Mouse (Mus musculus) 3134 (cell line): Measurements from ENCODE around the gene Unc119b.
"Not testable (repeated sequence)": the region's sequence is repeated elsewhere in the genome, so short reads cannot be mapped to it uniquely, and the experiment has no call there.

Experiments used
- DNase-seq: peaks from one replicate; pipeline ENCODE4 v3.0.0-alpha.2; 2011; ENCODE audit warnings: low spot score; ENCODE audit not compliant: insufficient read length; ENCODE audit errors: extremely low read depth

Gene Unc119b

DNA sequence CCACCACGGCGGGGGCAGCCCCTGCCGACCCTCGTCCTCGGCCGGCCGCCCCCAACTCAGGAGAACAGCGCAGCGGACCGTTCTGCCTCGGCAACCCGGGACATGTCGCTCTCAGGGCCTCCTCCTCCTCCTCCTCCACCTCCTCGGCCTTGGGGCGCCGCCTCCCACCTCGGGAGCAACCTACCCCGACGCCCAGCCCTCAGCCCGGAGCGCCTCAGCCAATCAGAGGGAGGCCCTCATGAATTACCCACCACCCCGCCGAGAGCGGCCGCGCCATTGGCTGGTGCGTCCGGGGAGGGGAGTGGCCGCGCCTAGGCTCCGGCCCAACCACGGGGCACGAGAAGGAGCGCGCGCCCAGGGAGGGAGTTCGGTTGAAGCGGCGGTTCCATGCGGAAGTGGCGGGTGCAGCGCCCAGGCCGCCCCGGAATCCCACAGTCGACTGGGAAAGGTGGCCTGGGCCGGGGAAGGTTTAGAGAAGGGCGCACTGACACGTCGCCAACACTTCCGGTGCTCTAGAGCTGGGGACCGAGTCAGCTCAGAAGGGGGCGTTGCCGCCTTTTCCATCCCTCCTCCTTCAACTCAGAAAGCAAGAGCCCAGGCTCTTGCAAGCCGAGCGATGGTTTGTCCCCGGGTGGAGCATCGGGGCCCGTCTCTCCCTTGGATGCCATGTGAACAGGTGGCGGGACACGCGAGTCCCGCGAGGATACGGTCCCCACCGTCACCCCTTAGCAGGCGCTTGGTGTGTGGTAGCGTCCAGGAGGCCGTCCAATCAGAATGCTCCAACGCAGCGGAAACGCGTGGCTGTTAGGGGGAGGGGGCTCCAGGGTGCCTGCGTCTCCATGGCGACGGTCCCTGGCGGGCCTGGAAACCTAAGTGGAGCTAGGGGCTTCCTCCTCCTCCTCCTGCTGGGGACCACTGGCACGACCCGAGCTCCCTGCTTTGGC, 23.5 kb upstream of the Unc119b start, which contains the start of gene Mlec:
Gene Mlec (minus strand): TSS at position 140 of the 944 bp plus-strand sequence.
- DNase-seq = peak; percentile 97

DNA sequence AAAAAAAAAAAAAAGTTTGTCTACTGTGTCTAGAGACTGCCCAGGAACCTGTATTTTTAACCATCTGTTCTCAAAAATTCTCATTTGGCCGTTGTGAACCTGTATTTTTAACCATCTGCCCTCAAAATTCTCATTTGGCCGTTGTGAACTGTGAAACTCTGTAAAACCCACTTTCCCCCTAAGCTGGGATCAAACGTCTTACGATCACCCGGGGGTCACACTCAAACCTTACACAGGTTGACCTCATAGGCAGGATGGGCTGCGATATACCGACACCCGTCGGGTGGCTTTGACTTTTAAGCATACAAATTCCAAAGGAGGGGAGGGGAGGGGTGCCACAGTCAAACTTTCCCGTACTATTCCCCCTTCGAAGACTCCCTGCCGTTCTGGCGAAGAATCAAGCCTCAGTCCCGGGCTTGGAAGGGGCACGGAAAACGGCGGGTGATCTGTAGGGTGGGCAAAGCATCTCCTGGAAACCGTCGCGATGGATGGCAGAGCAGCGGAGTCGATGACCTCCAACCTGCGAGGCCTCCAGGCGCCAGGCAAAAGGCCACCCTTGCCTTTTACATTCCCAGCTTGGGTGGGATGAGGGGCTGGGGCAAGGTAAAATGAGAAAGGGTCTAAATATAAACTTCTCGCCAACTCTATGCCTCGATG, 22.3 kb upstream of the Unc119b start:
- peak; percentile 53 for DNase-seq

DNA sequence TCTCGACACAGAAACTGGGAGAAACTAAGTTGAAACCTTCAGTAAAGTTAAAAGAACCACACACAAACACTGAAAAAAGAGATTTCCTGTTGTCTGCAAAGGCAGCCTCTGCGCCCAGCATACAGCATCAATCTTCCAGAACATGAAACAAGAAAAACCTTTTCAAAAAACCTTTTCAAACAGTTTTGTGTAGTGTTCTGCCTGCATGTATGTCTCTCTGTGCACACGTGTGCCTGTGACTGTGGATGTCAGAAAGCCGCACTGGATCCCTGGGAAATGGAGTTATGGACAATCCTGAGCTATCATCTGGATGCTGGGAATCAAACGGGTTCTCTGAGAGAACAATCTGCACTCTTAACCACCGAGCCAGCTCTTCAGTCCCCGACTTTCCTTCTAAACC, 21.6 kb upstream of the Unc119b start:
- no peak for DNase-seq

DNA sequence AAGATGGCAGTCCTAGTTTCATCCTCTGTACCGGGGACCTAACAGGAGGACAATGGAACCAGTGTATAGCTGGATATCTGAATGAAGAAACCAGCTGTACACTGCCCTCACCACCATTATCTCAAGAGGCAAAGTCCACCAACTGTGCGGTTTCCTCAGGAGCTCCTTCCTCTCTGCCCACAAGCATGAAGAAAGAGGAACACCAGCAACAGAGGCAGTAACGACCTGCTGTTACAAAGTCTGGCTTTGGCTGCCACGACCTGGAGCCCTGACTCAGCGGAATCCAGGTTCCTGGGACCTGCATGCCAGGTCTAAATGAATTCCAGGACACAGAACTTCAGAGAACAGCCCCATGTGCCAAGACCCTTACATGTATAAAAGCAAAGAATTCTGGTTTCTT, 21.1 kb upstream of the Unc119b start:
- DNase-seq = no peak

DNA sequence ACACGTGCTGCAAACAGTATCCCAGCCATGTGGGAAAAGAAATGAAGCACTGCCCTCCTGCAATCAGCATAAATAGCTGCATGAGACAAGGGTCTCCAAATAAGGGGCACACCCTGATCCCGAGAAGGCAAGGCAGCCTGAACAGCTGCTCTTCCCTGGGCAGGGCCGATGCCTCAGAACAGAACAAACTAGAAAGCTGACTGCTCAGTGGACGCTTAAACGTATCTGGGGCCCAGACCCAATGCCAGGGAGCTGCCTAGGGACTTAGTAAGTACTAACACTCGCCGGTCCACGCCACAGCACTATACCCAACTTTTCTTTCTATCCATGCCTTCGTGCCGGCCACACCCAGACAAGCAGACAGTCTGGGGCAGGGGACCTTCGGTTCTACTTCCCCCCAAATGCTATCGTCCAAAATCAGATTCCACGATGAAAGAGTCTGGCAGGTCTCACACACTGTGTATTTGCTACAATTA, 20.4 kb upstream of the Unc119b start:
- no peak for DNase-seq

DNA sequence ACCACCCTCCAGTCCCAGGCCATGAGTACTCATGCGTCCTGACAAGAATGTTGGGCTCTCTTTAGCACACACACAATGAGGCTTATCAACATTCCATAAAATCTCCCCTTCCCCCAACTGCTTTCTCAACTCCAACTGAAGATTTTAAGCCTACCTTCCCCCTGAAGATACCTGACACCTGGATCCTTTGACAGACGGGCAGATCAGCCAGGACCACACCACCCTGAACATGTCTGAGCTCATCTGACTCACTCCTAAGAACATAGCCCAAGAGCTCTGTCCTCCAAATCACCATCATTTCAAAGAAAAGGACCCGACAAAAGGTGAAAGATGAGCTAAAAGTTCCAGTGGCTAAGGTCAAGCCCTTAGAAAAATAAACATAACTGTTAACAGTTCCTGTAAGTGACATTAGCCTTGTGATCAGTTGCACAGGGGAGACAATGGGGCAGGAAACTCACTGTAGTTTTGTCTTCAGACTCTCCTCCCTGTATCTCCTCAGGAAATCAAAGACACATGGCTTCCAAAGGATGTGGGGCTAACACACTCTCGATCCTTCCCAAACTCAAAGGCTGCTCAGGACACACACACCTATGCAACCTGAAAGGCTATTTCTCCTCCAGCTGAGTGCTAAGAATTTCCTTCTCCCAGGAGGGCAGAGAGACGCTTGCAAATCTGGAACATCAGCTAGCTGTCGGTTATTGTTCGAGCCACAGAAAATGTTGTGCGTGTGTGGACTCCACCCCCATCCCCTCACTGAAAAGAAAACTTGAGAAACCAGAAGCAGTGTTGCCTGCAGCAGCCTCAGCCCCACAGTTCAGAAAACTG, 17.6 kb upstream of the Unc119b start:
- no peak for DNase-seq

DNA sequence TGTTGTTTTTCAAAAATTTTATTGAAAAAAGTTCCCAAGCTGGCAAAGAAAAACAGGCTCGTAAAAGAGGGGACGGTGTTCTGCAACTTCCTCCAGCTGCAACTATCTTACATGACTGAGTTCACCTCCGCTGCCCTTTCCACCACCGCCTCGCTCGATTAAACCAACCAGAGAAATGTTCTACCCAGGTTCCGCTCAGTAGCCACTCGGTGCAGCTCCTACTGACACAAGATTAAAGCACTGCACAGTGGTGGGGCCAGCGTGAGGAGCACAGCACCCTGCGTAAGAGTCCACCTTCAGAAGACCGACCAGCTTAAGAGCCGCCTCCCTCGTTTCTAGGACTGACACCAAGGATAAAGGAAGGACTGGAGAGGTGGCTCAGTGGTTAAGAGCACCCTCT, 16.7 kb upstream of the Unc119b start:
- DNase-seq = no peak

DNA sequence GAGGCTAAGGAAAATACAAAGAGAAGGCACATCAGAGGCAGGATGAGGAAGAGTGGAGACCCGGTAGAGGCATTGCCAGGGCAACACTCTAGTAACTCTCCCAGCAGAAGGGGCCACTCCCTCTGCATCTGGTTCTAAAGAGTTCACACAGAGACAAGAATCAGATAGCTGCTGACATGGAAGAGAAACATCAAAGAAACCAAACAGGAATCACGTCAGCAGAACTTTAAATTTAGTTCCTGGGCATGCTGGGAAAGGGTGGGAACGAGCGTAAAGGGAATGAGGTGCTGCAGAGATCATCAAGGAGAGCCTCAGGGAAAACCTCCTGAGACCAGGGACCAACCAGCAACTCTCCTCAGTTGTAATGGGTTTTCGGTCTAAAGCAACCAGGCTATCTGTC, 16.2 kb upstream of the Unc119b start:
- DNase-seq = no peak

DNA sequence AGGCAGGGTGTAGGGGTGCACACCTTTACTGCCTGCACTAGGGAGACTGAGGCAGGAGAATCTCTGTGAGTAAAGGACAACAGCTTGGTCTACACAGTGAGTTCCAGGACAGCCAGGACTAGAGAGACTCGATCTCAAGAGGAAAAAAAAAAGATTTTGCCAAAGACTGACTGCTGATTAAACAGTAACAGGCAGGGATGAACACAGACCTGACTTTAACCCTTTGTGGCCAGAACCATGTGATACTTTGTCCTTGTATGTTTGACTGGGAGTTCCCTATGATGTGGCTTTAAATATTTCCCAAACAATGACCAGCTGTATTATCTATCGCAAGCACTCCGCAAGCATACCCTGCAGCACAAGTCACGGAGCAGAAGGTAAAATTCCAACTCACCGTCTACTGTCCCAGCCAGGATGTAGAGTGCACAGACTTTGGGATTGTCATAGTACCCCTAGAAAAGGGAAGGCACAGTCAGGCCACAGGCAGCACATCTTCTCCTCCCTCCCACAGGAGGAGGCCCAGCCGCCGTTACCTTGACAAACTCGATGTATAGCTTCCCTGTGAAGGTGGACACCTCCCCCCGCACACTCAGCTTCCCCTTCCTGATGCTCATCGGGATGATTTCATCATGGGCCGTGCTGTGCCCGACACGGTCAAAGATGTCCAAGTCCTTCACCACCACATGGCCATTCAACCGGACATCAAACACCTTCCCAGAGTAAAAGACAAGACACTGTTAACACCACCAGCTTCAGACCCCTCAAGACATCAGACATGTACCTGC, 15.1 kb upstream of the Unc119b start:
- DNase-seq = no peak

DNA sequence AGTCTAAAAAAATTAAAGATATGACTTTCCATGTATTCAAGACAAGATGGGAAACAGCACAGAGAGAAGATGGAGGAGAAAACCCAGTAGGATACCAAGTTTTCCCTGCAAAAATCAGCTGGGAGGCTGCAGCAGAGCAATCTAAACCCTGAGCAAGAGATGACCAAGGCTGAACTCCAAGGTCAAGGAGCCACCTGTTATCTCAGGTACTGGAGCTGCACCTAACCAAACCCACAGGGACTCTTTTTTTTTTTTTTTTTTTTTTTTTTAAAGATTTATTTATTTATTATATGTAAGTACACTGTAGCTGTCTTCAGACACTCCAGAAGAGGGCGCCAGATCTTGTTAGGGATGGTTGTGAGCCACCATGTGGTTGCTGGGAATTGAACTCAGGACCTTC, 14.1 kb upstream of the Unc119b start:
- not testable (repeated sequence) for DNase-seq

DNA sequence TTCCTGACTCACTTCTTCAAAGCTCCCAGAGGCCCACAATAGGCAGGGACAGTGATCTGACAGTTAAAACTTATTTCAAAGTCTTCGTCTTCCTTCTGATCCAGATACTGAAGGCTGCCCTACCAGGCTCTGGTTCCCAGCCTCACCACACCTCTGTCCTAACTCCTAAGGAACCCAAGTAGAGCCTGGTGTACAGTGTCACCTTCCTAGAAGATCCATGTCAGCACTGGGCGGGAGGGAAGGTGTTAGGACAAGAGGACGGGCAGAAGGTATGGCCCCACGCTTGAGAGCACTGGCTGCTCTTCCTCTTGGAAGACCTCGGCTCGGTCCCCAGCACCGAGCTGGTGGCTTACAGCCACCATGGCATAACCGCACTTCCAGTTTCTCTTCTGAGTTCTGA, 13.6 kb upstream of the Unc119b start:
- no peak for DNase-seq

DNA sequence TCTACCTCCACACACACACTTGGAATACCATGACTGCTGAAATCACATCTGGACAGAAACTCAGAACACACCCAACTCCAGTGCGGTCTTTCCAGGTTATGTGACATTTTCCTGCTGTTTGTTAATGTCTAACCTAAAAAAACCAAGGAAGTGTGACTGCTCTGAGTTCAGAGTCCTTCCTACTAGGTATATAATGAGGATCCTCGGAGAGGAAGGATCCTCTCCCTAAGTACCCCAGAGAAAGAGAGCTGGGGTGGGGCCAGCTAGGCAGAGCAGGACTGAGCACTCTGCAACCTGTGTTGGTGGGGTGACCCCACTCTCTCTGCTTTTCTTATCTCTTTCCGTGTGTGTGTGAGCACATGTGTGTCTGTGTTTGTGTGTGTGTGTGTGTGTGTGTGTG, 12.6 kb upstream of the Unc119b start:
- DNase-seq = no peak

DNA sequence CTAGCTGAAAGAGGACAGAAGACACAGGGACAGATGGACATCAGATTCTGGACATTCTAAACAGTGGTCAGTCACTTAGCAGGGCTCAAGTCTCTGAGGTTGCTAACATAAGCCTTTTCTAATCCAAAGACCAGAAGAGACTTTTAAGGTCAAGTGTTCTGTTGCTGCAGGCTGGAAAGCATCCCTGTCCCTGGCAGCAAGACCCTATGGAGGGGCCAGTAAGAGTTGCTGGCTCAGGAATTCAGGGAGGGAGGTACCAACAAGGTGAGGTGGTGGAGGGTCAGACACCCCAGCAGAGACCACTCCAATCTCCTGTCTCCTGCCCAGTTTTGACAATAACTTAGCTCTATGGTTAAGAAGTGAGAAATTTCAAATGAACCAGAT, 12.0 kb upstream of the Unc119b start:
- no peak for DNase-seq

DNA sequence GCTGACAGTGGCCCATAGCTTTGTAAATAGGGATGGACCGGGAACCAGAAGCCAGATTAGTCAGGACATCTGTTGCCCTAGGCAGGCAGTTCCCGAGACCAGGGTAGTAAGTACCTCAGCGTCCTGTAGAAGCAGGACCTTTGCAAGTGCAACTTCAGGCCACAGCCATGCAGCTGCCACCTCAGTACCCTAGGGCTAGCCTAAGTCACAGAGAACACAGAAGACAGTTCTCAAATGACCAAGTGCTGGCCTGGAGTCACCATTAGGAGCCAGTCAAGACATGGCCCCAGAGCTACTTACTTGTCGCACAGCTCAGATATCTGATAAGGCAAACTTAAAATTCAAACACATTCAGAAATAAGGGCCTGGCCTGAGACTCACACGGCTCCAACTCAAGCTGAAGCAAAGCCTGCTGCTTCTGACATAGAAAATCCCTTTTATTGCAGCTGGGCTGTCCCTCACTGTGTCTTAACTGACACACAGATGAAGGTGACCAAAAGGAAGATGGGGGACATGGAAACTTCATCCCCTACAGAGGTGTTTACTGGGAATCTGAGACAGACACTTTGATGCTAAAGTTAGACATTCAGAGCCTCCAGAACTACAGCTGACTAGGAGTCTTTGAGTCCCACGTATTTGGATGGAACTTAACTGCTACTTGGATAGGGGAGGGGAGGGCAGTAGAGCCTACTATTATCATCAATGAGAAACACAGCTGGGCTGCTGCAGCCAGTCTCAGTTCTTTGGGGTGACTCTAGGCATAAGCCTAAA, 11.4 kb upstream of the Unc119b start:
- no peak for DNase-seq

DNA sequence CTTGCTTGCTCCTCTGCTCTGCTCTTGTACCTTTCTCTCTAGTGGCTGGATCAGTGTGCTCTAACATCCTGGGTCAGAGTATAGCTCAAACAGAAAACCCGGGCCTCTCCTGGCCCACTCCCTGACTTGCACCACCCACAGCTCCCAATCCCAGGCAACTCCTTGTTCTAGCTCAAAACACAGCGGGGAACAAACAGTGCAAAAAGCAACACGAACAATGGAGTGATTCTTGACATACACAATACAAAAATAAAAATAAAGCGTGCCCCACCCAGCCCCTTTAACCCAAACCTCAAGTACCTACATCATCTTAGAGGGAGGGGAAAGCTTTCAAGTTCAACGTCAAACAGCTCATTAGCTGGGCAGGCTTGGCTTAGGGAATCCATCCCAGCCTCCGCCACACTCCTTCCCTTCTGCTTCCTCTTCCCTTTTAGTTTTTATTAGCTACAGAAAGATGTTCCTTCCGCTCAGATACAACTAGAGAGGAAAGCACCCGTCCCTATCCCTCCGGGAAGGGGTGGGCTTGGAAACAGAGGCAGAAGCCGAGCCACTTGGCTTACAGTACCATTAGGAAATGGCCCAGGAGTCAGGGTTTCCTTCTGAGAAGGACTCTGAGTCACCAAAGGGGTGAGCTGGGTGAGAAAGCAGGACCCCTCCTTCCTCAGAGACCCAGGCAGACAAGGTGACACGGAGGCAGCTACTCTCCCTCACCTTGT, 10.6 kb upstream of the Unc119b start:
- DNase-seq = no peak

DNA sequence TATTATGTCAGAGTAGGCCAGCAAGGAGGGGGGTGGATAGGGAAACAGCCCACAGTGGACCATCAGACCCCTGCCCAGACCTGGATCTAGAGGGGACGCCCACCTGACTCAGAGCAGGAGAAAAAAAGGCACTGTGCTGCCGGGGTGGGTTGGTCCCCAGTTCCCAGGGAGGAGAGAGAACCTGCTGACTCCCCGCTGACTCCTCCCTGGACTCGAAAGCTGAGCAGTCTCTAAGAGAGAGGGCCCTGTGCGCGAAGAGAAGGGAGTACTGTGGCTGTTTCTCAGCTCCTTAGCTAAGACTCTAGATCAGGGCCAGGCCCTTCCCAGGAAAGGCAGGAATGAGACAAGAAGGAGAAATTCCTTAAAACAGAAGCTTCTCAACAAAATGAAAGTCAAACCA, 9.7 kb upstream of the Unc119b start:
- no peak for DNase-seq

DNA sequence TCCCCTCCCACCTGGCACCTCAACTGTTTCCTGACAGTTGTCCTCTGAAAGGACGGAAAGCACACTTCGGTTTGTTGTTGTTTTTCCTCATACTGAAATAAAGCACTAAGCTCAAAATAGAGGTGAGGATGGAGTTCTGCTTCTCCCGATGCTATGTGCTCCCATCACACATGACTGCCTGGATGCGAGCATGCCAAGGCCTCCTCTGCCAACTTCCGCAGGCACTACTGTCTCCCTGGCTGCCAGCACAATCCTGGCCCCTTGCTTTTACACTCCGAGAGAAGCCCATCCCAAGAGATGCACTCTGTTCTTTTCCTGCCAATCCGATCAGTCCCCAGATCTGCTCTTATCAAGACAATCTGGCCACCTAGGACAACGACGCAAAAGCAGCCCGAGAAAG, 8.8 kb upstream of the Unc119b start:
- no peak for DNase-seq

DNA sequence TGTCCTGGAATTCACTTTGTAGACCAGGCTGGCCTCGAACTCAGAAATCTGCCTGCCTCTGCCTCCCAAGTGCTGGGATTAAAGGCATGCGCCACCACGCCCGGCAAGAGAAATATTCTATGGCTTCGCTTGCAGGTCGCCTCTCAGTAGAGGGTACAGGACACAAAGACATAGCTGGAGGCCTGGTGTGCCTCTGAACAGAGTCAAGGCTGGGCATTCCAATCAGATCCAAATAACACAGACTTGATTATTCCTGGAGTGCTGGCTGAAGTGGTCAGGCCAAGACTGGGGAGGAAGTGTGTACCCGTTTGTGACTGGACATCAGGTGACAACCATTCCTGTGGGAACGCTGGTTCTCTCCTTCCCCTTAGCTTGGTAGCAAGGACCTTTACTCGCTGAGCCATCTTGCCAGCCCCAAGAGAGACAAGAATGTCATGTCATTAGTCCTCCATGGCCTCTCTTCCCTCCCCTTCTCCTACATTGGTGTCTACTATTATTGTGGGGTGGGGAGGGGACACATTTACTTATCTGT, 7.5 kb upstream of the Unc119b start:
- DNase-seq = no peak

DNA sequence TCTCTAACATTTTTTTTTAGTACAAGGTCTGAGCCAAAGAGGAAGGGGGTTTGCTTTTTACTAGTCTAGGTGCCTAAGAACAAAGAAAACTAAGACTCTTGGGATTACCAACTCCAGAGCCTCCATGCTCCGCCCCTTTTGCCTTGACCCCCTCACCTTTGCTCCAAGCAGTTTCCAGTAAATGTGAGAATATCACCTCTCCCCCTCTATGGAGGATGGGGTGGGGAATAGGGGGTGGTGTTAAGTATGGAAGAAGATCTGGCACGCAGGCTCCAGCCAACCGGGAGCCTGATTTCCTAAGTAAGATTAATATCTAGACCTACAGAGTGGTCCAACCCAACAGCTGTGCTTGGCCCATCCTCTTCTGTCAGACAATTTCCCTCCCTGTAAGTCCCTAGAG, 6.0 kb upstream of the Unc119b start:
- DNase-seq = no peak
